Mouse (Mus musculus): ENCODE data around the gene Tmcc3.

DNA sequence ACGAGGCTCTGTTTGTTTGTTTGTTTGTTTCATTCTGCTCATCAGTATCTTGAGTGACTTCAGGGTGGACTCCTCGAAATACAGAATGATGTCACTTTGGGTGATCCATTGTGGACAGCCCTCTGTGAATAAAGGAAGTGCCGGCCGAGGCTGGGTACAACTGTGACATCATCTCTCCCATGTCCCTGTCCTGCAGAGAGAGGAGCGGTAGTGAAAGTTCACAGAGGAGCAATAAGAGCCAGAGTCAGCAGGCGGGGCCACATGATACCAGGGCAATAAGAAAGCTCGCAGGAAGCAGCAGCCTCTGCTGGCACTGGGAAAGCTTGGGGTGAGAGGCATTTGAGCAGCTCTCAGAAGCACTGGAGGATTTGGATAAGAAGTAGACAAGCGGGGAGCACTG, 264.2 kb downstream of the Tmcc3 start:
- TF ChIP-seq EP300 (IDR thresholded peaks at IDR 0.05; ENCODE audit: low read depth), result no peak
- no peak; the same call in 1 of the 2 replicates for TF ChIP-seq CTCF (IDR thresholded peaks at IDR 0.05; ENCODE audit: low read depth)

All from heart, postnatal 0 days (tissue).